Mouse (Mus musculus) liver, embryonic 13.5 days (tissue): ENCODE data around the gene Urm1. TPM values are rescaled to one million over a fixed set of nuclear protein-coding genes. Genes with fewer than 3 reads are reported as not detected.
A peak's percentile ranks its signal among the peaks of the same experiment; 100 is the strongest.

ENCODE experiments used
- ATAC-seq: fragments of 200-750 bp; cut with Nextera tagmentation; 2 replicates; pipeline ENCODE4 v1.8.0; 2017; ENCODE audit warnings: low read depth, mild to moderate bottlenecking, moderate number of reproducible peaks, moderate library complexity
- DNase-seq: peaks from one replicate; pipeline ENCODE4 v3.0.0; 2022
- H3K27ac ChIP-seq: fragments of 300-500 bp; sonication (generic); 2 replicates; pipeline ENCODE4 v1.5.1; 2015; ENCODE audit warnings: moderate library complexity, mild to moderate bottlenecking, inconsistent platforms
- H3K27me3 ChIP-seq: fragments of 300-500 bp; sonication (generic); 2 replicates; pipeline ENCODE4 v1.6.1; 2015; ENCODE audit warnings: mild to moderate bottlenecking, inconsistent platforms
- H3K36me3 ChIP-seq: fragments of 300-500 bp; sonication (generic); 2 replicates; pipeline ENCODE4 v1.6.1; 2015; ENCODE audit warnings: mild to moderate bottlenecking, inconsistent platforms
- H3K4me1 ChIP-seq: fragments of 300-500 bp; sonication (generic); replicated peaks from 2 replicates; pipeline ENCODE4 v1.6.1; 2015; ENCODE audit warnings: inconsistent platforms
- H3K4me2 ChIP-seq: fragments of 300-500 bp; sonication (generic); 2 replicates; pipeline ENCODE4 v1.6.1; 2015; ENCODE audit warnings: inconsistent platforms, mild to moderate bottlenecking, moderate library complexity
- H3K4me3 ChIP-seq: fragments of 300-500 bp; sonication (generic); replicated peaks from 2 replicates; pipeline ENCODE4 v1.5.1; 2015; ENCODE audit warnings: mild to moderate bottlenecking, inconsistent platforms
- H3K9ac ChIP-seq: fragments of 300-500 bp; sonication (generic); 2 replicates; pipeline ENCODE4 v1.6.1; 2015; ENCODE audit warnings: mild to moderate bottlenecking, inconsistent platforms
- H3K9me3 ChIP-seq: fragments of 300-500 bp; sonication (generic); replicated peaks from 2 replicates; pipeline ENCODE4 v1.6.1; 2016; ENCODE audit warnings: inconsistent platforms
- WGBS: fragments of 180-500 bp; shearing (Covaris S2); methylation state at CpG from one replicate; pipeline ENCODE4 v1.1.7; 2015; ENCODE audit not compliant: insufficient replicate concordance; 5-methylcytosine and 5-hydroxymethylcytosine counted together
- polyA plus RNA-seq: library from polyadenylated mRNA; unstranded; fragments of >200 nt; fragmentation: Nextera tagmentation; extraction: Ambion mirVana; gene quantifications from 2 replicates; pipeline ENCODE4 v1.2.1, GENCODE M21; 2015

Urm1 gene
- polyA plus RNA-seq, 1 experiment from 2014 or later, result 9.9 TPM

DNA sequence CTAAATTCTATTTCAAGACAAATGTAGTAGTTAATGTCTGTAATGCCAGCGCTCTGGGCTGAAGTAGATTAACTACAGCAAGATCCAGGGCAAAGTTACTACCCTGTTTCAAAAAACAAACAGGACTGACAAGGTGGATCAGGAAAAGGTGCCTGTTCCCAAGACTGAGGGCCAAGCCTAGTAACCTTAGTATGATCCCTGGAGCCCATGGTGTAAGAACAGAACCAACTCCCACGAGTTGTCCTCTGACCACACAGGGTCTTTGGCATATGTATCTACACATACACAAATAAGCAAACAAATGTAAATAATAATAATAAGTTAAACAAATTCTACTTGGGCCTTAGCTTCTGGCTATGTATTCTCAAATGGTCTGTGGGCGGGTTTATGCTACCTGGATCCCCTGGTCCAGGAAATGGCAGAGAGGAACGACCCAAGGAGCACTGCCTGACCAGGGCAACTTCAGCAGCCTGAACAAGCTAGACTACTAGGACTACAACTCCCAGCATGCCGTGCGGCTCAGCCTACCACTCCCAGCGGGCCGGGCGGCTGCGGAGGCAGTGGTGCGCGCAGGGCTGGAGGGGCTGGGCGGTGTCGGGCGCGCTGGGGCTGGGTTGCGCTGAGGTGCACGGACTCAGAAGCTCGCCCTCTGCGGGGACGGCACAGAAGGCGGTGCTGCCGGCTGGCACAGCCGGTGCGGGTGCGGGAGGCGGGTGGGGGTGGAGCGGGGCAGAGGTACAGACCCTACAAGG is 17.6 kb upstream of the Urm1 start, which contains the start of gene Slc27a4:
TSS of gene Slc27a4 (plus strand) at position 560 of the 752 bp plus-strand sequence.
- WGBS, result 3% methylated on average over 28 of the region's 28 CpGs
- peak; percentile 98 for ATAC-seq
- Histone ChIP-seq H3K4me1 (peaks cover 14% of the 10 kb centered on the region), H3K4me3 (peak within 1 kb of the TSS; percentile 80), H3K4me2 (peak within 1 kb of the TSS; percentile 99), H3K36me3 (no peaks in the 10 kb centered on the region), H3K9me3 (no peaks in the 10 kb centered on the region), H3K27me3 (peaks cover 35% of the 10 kb centered on the region), H3K9ac (peak within 1 kb of the TSS; percentile 79), H3K27ac (no peak within 1 kb of the TSS)
- peak; percentile 93 for DNase-seq

DNA sequence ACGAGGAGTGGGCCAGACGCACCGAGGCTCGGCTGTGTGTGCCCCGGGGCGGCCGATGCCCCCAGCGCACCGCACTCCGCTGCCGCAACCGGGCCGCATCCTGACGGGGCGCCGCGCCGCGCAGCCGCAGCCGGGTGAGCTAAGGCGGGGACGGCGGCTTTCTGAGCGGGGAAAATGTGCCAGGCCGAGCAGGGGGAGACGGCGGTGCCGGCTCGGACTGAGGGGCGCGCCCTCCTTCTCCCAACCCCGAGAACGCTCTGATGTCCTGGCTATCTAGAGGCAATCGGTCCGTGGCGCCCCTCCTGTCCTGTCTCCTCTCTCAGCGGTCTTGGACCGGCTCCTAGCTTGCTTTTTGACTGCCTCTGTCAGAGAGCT is 17.1 kb upstream of the Urm1 start:
- ATAC-seq, result no peak
- no peak for DNase-seq
- WGBS, result 0% methylated on average over 39 of the region's 39 CpGs

DNA sequence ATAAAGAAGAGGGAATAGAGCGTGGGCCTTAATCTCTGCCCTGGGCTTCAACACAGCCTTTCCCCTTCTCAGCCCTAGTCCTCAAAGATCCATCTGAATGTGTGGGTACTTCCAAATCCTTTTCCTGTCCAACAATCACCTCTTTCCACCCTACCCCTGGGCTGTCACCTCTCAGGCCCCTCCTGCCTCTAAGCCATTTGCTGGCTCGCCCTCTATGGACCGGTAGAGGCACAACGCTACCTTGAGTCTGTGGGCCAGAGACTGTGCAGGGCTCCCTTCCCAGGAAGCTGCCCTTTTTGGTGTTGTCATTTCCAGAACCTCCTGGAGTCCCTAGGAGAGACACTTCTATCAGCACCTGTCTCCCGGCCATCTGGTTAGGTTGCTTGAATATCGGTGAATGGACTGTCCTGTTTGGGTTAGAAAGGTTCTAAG is 16.5 kb upstream of the Urm1 start:
- WGBS, result 29% methylated on average over 6 of the region's 6 CpGs
- no peak for DNase-seq

More for the DNA sequence above, 17.1 kb upstream of the Urm1 start:
- no peak overlapping the region for H3K27ac ChIP-seq
- peak overlapping the region; percentile 99 for H3K4me2 ChIP-seq
- H3K27me3 ChIP-seq, result peaks cover 35% of the 10 kb centered on the region
- peak overlapping the region; percentile 80 for H3K4me3 ChIP-seq
- peak overlapping the region; percentile 79 for H3K9ac ChIP-seq
- H3K36me3 ChIP-seq, result peaks cover 4% of the 10 kb centered on the region; the same call in 1 of the 2 replicates
- peaks cover 14% of the 10 kb centered on the region for H3K4me1 ChIP-seq
- no peaks in the 10 kb centered on the region for H3K9me3 ChIP-seq

DNA sequence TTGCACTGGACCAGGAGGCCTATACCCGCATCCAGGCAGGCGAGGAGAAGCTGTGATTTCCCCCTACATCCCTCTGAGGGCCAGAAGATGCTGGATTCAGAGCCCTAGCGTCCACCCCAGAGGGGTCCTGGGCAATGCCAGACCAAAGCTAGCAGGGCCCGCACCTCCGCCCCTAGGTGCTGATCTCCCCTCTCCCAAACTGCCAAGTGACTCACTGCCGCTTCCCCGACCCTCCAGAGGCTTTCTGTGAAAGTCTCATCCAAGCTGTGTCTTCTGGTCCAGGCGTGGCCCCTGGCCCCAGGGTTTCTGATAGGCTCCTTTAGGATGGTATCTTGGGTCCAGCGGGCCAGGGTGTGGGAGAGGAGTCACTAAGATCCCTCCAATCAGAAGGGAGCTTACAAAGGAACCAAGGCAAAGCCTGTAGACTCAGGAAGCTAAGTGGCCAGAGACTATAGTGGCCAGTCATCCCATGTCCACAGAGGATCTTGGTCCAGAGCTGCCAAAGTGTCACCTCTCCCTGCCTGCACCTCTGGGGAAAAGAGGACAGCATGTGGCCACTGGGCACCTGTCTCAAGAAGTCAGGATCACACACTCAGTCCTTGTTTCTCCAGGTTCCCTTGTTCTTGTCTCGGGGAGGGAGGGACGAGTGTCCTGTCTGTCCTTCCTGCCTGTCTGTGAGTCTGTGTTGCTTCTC is 4.0 kb upstream of the Urm1 start:
- peaks cover 19% of the 10 kb centered on the region for H3K4me1 ChIP-seq
- H3K36me3 ChIP-seq, result peaks cover 10% of the 10 kb centered on the region; the same call in 1 of the 2 replicates
- ATAC-seq, result no peak
- DNase-seq, result no peak
- H3K9me3 ChIP-seq, result no peaks in the 10 kb centered on the region
- no peak overlapping the region for H3K9ac ChIP-seq
- no peak overlapping the region for H3K4me2 ChIP-seq
- no peak overlapping the region for H3K4me3 ChIP-seq
- no peaks in the 10 kb centered on the region for H3K27me3 ChIP-seq
- H3K27ac ChIP-seq, result no peak overlapping the region
- 62% methylated on average over 11 of the region's 11 CpGs for WGBS

More for the DNA sequence above, 16.5 kb upstream of the Urm1 start:
- Histone ChIP-seq H3K9me3 (no peaks in the 10 kb centered on the region), H3K27ac (no peak overlapping the region), H3K9ac (peak overlapping the region; percentile 79), H3K4me3 (peak overlapping the region; percentile 80), H3K27me3 (peaks cover 35% of the 10 kb centered on the region), H3K4me2 (peak overlapping the region; percentile 99), H3K36me3 (peaks cover 4% of the 10 kb centered on the region; the same call in 1 of the 2 replicates), H3K4me1 (peaks cover 14% of the 10 kb centered on the region)
- no peak for ATAC-seq

DNA sequence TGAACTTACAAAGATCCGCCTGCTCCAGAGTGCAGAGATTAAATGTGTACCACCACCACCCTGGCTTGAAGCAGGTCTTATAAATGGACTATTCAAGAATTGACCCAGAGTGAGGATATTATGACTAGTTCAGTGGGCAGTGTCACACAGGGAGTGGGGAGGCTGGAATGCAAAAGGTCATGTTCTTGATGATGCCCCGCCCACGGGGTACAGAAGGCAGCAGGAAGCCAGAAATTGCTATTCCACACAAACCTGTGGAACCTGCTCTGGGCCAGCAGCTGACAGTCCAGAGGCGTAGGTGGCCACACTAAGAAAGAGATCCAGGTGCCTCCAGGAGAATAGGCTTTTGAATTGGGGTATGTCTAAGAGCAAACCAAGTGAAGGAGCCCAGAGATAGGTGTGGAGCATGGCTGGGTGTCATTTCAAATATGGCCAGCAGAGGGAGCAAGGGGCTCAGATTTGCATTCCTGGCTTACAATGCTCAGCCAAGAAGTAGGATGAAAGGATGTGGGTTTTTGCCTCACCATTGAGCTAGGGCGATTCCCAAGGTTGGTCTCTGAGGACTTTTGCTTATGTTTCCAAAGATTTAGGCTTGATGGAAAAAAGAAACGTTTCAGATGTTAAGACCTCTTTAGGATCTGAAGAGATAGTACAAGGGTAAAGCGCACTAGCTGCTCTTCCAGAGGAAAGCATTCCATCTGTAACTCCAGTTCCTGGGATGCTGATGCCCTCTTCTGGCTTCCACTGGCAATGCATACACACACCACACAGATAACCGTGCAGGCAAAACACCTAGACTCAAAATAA is 2.2 kb upstream of the Urm1 start:
- 37% methylated on average over 8 of the region's 8 CpGs for WGBS
- H3K4me1 ChIP-seq, result peaks cover 21% of the 10 kb centered on the region
- peak; percentile 59 for DNase-seq
- no peak overlapping the region for H3K4me3 ChIP-seq
- H3K9me3 ChIP-seq, result no peaks in the 10 kb centered on the region
- no peak overlapping the region for H3K27ac ChIP-seq
- H3K27me3 ChIP-seq, result no peaks in the 10 kb centered on the region
- H3K9ac ChIP-seq, result no peak overlapping the region
- H3K4me2 ChIP-seq, result no peak overlapping the region
- H3K36me3 ChIP-seq, result peaks cover 8% of the 10 kb centered on the region; the same call in 1 of the 2 replicates
- ATAC-seq, result no peak; the same call in 1 of the 2 replicates

DNA sequence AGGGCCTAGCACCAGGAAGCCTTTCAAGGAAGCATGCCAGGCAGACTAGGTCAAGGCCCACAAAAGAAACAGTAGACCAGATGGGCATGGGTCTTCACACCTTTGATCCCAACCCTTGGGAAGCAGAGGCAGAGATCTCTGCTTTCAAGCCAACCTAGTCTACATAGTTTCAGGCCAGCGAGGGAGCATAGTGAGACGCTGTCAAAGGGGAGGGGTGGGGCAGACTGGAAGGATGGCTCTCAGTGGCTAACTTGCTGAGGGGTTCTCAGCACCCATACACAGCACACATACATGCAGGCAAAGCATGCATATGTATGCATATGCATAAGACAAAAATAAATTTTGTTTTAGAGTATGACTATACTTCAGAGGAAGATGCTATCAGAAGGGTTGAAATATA is 512 bp upstream of the Urm1 start:
- H3K36me3 ChIP-seq, result no peaks in the 10 kb centered on the region
- H3K9me3 ChIP-seq, result no peaks in the 10 kb centered on the region
- WGBS, result 32% methylated on average over 2 of the region's 2 CpGs
- H3K4me3 ChIP-seq, result no peak overlapping the region
- no peak for DNase-seq
- H3K9ac ChIP-seq, result peak overlapping the region; percentile 72; the same call in 1 of the 2 replicates
- no peak overlapping the region; the same call in 1 of the 2 replicates for H3K27ac ChIP-seq
- peaks cover 21% of the 10 kb centered on the region for H3K4me1 ChIP-seq
- ATAC-seq, result no peak
- no peaks in the 10 kb centered on the region for H3K27me3 ChIP-seq
- peak overlapping the region; percentile 89 for H3K4me2 ChIP-seq

DNA sequence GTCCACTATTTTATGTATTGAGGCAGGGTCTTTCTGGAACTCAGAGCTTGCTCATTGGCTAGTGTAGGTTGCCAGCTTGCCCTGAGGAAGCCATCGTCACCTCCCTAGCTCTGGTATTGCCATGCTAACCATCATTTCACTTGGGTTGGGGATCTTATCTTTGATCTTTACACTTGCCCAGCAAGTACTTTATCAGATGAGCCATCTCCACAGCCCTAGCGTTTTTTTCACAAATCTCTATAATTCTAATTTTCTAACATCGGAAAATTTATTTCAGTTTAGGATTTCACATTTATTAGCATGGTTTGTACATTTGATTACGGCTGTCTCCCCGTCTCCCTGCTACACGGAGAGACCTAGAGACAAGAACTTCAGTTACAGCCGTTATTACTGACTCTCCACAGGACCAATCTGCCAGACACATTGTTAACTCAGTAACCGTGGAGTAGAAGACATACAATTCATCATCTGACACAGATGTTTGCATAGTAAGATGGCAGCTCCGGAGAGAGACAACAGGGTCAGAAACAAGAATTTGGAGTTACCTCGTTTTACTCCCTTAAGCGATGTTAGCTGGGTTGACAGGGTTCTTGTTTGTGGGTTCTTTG is 6.5 kb downstream of the Urm1 start:
- 9% methylated on average over 11 of the region's 11 CpGs for WGBS
- H3K9me3 ChIP-seq, result no peaks in the 10 kb centered on the region
- H3K27ac ChIP-seq, result peak overlapping the region; percentile 87
- H3K9ac ChIP-seq, result peak overlapping the region; percentile 82
- peaks cover 21% of the 10 kb centered on the region for H3K4me1 ChIP-seq
- H3K27me3 ChIP-seq, result no peaks in the 10 kb centered on the region
- ATAC-seq (no peak), DNase-seq (no peak)
- 0 out of 2 replicates have a peak, but pooled peaks cover 6% of the 10 kb centered on the region for H3K36me3 ChIP-seq
- H3K4me2 ChIP-seq, result peak overlapping the region; percentile 89
- peak overlapping the region; percentile 83 for H3K4me3 ChIP-seq

DNA sequence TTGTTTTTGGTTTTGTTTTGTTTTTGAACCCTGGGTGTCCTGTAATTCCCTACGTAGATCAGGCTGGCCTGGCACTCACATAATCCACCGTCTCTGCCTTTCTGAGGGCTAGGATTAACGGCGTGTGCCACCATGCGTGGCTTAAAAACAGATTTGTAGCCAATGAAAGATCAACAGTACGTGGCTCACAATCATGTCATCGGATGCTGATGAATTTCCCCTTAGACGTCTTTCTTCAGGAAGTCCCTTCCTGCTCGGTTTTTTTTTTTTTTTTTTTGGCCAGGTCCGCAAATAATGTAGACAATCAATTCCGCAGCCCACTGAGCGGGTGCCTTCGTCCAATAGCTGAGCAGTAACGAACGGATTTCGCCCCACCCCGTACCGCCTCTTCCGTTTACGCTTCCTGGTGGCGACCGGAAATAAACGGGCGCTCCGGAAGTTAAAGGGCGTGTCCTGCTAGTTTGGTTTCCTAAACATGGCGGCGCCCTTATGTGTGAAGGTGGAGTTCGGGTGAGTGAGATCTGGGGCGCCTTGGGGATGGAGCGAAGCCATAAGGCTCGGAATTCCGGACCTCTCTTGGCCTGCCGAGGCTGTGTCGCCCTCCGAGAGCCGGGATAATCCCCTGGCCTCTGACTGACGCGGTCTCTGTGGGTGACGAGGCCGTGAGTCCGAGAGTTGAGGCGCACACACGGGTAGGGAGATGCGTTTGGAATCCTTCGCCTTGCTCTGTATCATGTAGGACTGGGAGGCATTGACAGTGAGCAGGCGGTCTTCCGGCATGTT is 7.2 kb downstream of the Urm1 start:
- DNase-seq (peak; percentile 94), ATAC-seq (peak; percentile 96)
- H3K9me3 ChIP-seq, result no peaks in the 10 kb centered on the region
- peak overlapping the region; percentile 89 for H3K4me2 ChIP-seq
- H3K27ac ChIP-seq, result peak overlapping the region; percentile 87
- H3K9ac ChIP-seq, result peak overlapping the region; percentile 83
- peaks cover 21% of the 10 kb centered on the region for H3K4me1 ChIP-seq
- no peaks in the 10 kb centered on the region for H3K27me3 ChIP-seq
- peak overlapping the region; percentile 83 for H3K4me3 ChIP-seq
- WGBS, result under 1% methylated on average over 48 of the region's 48 CpGs
- H3K36me3 ChIP-seq, result 0 out of 2 replicates have a peak, but pooled peaks cover 8% of the 10 kb centered on the region

DNA sequence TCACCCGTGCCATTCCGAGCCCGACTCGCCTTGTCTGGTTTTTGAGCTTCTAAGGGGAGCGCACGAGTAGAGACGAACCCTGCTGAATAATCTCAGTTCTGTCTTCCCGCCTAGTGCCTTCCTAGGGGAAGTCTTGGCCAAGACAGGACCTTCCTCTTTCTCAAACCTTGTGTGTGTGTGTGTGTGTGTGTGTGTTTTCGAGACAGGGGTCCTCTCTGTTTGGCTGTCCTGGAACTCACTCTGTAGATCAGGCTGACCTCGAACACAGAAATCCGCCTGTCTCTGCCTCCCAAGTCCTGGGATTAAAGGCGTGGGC is 7.8 kb downstream of the Urm1 start:
- no peaks in the 10 kb centered on the region for H3K9me3 ChIP-seq
- peak overlapping the region; percentile 83 for H3K4me3 ChIP-seq
- H3K27ac ChIP-seq, result peak overlapping the region; percentile 73
- H3K9ac ChIP-seq, result peak overlapping the region; percentile 83
- H3K4me1 ChIP-seq, result peaks cover 21% of the 10 kb centered on the region
- DNase-seq (no peak), ATAC-seq (no peak; the same call in 1 of the 2 replicates)
- H3K27me3 ChIP-seq, result no peaks in the 10 kb centered on the region
- H3K4me2 ChIP-seq, result peak overlapping the region; percentile 89
- under 1% methylated on average over 12 of the region's 12 CpGs for WGBS
- peaks cover 10% of the 10 kb centered on the region for H3K36me3 ChIP-seq

DNA sequence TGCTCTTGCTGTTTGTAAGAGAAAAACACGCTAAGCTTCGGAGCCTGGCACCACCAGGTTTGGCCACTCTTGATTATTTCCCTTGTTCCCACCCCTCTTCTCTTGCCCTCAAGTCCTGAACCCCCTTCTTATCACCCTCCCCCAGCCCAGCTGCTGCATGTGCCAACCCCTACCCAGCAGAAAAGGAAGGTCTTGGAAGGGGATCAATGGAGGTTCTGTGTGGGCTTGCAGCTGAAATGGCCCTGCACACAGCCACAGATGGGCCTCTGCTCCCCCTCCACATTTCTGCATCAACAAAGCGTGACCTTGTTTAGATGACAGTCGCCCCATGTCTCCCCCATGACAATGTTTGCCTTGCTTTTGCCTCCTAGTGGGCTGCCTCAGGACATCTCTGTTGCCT is 11.2 kb downstream of the Urm1 start:
- H3K4me2 ChIP-seq, result no peak overlapping the region
- 74% methylated on average over 4 of the region's 4 CpGs for WGBS
- no peaks in the 10 kb centered on the region for H3K9me3 ChIP-seq
- H3K27ac ChIP-seq, result no peak overlapping the region
- H3K27me3 ChIP-seq, result no peaks in the 10 kb centered on the region
- H3K4me3 ChIP-seq, result no peak overlapping the region
- peaks cover 19% of the 10 kb centered on the region for H3K4me1 ChIP-seq
- ATAC-seq (no peak), DNase-seq (no peak)
- H3K9ac ChIP-seq, result no peak overlapping the region
- H3K36me3 ChIP-seq, result peaks cover 32% of the 10 kb centered on the region
